Mouse (Mus musculus) layer of hippocampus, adult 2 months (tissue): ENCODE measurements at regions not wholly inside any gene's neighbourhood (a gene's known extent, or its start where the extent isn't known, plus 50 kb on each side); places are given as distances from the start of the nearest gene placed in this dataset.

Source experiments
- DNase-seq, 2 experiments: peaks; one replicate each; pipeline ENCODE4 v3.0.0; 2022; ENCODE audit warnings: low spot score in 2 of 2
- H3K27ac ChIP-seq: fragments of 200-600 bp; 2 replicates; pipeline ENCODE4 v1.8.1; 2022
- H3K4me3 ChIP-seq: fragments of 200-600 bp; 2 replicates; pipeline ENCODE4 v1.8.1; 2022; ENCODE audit warnings: mild to moderate bottlenecking
- CTCF ChIP-seq: fragments of 200-600 bp; conservative IDR thresholded peaks from 2 replicates; pipeline ENCODE4 v1.8.1; 2022; ENCODE audit warnings: antibody characterized with exemption, mild to moderate bottlenecking, moderate library complexity

- DNase-seq: no peak
- Histone ChIP-seq H3K4me3 (no peak overlapping the region), H3K27ac (no peak overlapping the region)
- TF ChIP-seq CTCF: no peak
Observed at GRCm38 (mm10) chr16:78877941-78878340, 52.8 kb upstream of the Chodl start.

- Histone ChIP-seq H3K27ac (no peak overlapping the region), H3K4me3 (no peak overlapping the region)
- no peak for DNase-seq
- no peak for TF ChIP-seq CTCF
Observed at GRCm38 (mm10) chr16:78859006-78859405, 71.7 kb upstream of the Chodl start.

GRCm38 (mm10) chr16:78830957-78831356 lies 99.8 kb upstream of the Chodl start:
- H3K27ac ChIP-seq: no peak overlapping the region
- DNase-seq: no peak
- no peak overlapping the region for H3K4me3 ChIP-seq
- TF ChIP-seq CTCF: no peak

GRCm38 (mm10) chr16:78827739-78828138 lies 103.0 kb upstream of the Chodl start:
- Histone ChIP-seq H3K4me3 (no peak overlapping the region), H3K27ac (no peak overlapping the region)
- DNase-seq: no peak
- TF ChIP-seq CTCF: no peak

- DNase-seq: no peak
- TF ChIP-seq CTCF: no peak
- H3K27ac ChIP-seq: no peak overlapping the region
- no peak overlapping the region for H3K4me3 ChIP-seq
Observed at GRCm38 (mm10) chr16:78790064-78790463, 140.7 kb upstream of the Chodl start.

- TF ChIP-seq CTCF: no peak
- no peak overlapping the region for H3K27ac ChIP-seq
- no peak for DNase-seq
- no peak overlapping the region for H3K4me3 ChIP-seq
Observed at GRCm38 (mm10) chr16:78759226-78759625, 171.5 kb upstream of the Chodl start.

GRCm38 (mm10) chr16:78737902-78738301 lies 161.4 kb upstream of the D16Ertd472e start:
- H3K27ac ChIP-seq: no peak overlapping the region
- H3K4me3 ChIP-seq: no peak overlapping the region
- no peak for DNase-seq
- no peak for TF ChIP-seq CTCF

GRCm38 (mm10) chr16:78730583-78731501 lies 154.3 kb upstream of the D16Ertd472e start:
- Histone ChIP-seq H3K27ac (no peak overlapping the region), H3K4me3 (no peak overlapping the region)
- TF ChIP-seq CTCF: no peak
- DNase-seq: peak; percentile 16 to 48

- no peak overlapping the region for H3K4me3 ChIP-seq
- no peak overlapping the region for H3K27ac ChIP-seq
- no peak for DNase-seq
- no peak for TF ChIP-seq CTCF
Observed at GRCm38 (mm10) chr16:78725541-78725940, 149.0 kb upstream of the D16Ertd472e start.

- no peak for TF ChIP-seq CTCF
- no peak for DNase-seq
Observed at GRCm38 (mm10) chr16:78709943-78710342, 133.4 kb upstream of the D16Ertd472e start.

GRCm38 (mm10) chr16:78707566-78707965 lies 131.1 kb upstream of the D16Ertd472e start:
- Histone ChIP-seq H3K4me3 (no peak overlapping the region), H3K27ac (no peak overlapping the region)
- no peak for TF ChIP-seq CTCF
- DNase-seq: no peak

More at GRCm38 (mm10) chr16:78709943-78710342, 133.4 kb upstream of the D16Ertd472e start:
- Histone ChIP-seq H3K4me3 (no peak overlapping the region), H3K27ac (no peak overlapping the region)

- Histone ChIP-seq H3K4me3 (no peak overlapping the region), H3K27ac (no peak overlapping the region)
- DNase-seq: no peak
- no peak for TF ChIP-seq CTCF
Observed at GRCm38 (mm10) chr16:78707165-78707564, 130.7 kb upstream of the D16Ertd472e start.

GRCm38 (mm10) chr16:78697514-78698209 lies 121.2 kb upstream of the D16Ertd472e start:
- DNase-seq: no peak
- TF ChIP-seq CTCF: no peak
- Histone ChIP-seq H3K4me3 (no peak overlapping the region), H3K27ac (no peak overlapping the region)
